Mouse (Mus musculus): ENCODE measurements around the gene Prss57.

Prss57 gene

DNA sequence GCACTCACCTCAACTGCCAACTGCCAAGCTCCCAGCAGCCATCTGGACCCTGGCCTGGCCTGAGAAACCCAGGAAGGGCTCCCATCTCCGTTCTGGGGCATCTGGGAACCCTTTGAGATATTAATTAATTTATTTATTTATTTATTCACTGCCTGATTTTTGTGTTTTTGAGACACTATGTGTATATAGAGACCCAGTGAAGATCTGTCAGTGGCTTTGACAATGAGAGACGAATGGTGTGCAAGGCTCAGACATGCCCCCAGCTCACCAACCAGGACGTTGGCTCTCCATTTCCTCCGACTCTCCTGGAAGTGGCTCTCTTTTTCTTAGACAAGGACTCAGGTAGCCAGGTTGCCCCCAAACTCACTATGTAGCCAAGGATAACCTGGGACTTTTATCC is at the start of gene Prss57:
Prss57 (minus strand) TSS at position 101 of the 400 bp plus-strand sequence.
- DNase-seq (ENCODE audit: low spot score in 2 of 2): no peak

DNA sequence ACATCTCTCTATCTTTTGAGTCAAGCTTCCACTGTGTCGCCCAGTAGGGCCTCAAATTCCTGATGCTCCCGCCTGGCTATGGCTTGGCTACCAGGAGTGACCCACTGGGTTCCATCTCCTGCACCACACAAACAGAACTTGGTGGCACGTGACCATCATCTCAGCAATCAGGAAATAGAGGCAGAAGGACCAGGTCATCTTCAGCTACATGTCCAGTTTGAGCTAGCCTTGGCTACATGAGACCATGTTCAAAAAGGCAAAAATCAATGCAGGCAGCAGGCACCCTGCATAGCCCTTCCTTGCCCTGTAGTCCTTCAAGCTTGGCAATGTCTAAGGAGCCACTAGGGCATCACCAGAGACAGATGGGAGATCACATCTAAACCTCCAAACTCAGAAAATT is 49.3 kb upstream of the Prss57 start:
- no peak for DNase-seq (ENCODE audit: low spot score in 2 of 2)

DNA sequence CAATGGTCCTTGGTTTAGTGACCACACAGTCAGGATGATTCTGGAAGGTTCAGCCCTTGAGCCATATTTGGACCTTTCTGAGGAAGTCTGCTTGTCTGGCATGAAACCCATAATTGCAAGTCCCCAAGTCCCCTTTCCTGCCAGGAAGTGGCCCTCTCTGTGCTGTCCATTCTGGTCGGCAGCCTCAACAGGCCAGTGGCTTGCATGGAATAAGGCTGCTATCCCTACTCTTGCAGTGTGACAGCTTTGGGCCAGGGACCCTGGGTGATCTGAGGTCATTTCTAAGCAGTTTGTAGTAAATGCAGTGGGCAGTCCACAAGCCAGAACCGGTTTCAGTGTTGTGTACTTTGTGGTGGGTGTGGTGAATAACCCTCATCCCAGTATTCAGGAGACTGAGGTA is 47.4 kb upstream of the Prss57 start:
- DNase-seq (ENCODE audit: low spot score in 2 of 2): peak in 1 of 2 experiments; percentile 19

DNA sequence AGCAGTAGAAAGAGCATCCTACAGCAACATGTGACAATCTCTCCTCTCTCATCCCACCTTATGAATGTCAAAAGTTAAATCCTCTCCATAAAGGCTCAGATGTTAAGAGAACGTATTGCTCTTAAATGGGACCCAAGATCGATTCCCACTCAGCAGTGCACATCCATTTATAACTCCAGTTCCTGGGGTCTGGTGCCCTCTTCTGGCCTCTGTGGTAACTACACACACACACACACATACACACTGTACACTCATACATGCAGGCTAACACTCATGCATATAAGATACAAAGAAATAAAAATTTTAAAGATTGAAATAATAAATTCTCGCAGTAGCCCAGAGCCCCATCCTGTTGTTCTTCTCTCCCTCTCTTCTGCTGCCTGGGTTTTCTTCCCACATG is 46.2 kb upstream of the Prss57 start:
- no peak for DNase-seq (ENCODE audit: low spot score in 2 of 2)

DNA sequence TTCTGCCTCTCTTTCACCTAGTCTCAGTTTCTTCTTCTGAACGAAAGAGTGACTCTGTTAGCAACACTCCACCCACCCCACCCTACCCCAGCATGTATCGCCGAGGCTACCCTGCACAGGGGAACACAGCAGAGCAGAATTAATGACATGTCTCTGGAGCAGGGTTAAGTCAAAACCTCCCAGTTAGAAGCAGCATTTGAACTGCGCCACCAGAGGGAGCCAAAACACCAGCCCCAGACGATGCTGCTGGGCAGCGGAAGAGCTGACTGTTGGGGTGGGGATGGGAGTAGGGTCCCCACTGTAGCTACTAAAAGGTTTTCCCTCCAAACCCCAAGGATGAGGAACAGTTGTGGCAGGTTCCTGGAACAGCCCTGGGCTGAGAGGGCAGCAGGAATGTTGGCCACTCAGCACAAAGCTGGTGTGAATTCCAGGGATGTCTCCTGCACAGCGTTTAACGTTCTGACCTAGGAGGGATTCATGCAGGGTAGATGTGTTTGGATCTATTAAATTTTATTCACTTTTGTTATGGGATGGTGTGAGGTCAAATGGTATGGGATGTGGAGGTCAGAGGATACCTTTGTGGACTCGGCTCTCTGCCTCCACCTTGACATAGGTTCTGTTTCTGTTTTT is 44.1 kb upstream of the Prss57 start:
- peak in 1 of 2 experiments; percentile 85 for DNase-seq (ENCODE audit: low spot score in 2 of 2)

DNA sequence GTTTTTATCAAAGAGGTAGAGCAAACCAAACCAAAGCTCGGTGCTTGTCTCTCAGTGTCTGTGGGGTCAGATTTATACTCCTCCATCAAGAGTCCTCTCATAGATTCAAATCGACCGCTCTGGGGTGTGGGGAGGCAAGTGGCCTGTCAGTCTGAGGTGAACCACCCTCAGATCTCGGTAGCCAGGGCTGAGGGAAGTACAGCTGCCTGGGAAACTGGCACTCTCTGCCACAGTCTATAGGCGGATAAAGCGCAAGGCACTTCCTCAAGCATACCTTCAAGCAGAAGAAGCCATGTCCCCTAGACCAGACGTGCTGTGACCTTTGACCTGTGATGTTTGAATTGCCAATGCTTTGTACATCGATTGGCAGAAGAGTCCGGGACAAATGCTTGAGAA is 42.0 kb upstream of the Prss57 start:
- no peak for DNase-seq (ENCODE audit: low spot score in 2 of 2)

DNA sequence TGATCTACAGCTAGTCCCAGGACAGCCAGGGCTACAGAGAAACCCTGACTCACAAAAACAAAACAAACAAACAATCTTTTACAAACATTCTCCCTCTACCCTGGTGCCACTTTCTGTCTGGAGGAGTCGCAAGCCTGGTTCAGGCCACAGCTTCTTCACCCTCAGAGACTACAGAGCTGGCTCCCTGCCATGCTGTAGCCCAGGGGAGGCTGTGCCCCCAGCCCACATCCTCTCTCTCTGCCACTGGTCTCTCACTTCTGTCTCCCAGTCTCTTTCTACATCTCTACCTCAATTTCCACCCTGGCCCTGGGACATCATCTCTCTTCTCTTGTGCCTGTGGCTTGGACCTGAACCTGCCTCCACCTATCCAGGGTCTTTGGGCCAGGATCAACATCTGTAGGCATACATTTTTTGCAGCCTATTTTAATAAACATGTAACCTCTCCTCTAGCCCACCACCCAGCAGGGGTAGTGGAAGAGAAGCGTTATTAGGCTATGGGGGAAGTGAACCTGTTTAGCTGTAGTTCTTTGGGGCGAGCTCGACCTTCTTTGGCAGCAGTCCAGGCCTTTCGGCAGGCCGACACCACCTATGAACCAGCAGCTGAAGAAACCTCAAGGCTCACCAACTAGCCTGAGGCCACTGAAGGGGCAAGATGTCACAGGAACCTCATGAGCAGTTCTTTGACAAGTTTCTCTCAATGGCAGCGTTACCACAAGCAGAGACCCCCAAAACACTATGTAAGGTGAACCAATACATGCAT is 41.4 kb upstream of the Prss57 start:
- DNase-seq (ENCODE audit: low spot score in 2 of 2): peak in 1 of 2 experiments; percentile 35

DNA sequence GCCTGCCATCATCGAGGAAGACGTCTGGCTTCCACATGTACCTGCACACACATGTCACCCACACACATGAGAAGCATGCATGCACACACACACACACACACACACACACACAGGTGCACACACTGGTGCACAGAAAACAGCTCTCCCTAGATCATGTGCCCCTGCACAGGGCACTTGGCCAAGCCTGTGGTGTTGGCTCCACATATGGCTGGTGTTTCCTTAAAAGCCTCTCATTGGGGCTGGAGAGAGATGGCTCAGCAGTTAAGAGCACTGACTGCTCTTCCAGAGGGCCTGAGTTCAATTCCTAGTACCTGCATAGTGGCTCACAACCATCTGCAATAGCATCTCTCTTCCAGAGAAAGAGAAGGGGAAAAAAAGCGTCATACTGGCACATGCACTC is 40.8 kb upstream of the Prss57 start:
- DNase-seq (ENCODE audit: low spot score in 2 of 2): peak in 1 of 2 experiments; percentile 22

DNA sequence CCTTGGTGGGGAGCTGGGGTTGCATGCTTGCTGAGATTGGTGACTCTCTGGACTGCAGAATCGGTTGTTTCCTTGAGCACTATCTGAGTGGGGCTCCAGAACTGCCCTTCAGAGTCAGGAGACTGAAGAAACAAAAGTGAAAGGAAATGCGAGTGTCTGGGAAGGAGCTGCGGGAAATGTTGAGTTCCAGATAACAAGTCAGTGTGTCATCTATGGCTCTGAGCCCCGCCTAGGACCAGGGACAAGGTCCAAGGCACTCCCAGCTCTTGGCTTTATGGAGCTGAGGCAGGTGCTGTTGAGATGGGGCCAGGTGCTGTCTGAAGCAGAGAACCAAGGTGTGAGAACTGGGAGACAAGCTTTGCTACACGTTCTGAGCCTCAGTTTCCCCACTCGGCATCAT is 33.7 kb upstream of the Prss57 start:
- DNase-seq (ENCODE audit: low spot score in 2 of 2): peak in 1 of 2 experiments; percentile 22

DNA sequence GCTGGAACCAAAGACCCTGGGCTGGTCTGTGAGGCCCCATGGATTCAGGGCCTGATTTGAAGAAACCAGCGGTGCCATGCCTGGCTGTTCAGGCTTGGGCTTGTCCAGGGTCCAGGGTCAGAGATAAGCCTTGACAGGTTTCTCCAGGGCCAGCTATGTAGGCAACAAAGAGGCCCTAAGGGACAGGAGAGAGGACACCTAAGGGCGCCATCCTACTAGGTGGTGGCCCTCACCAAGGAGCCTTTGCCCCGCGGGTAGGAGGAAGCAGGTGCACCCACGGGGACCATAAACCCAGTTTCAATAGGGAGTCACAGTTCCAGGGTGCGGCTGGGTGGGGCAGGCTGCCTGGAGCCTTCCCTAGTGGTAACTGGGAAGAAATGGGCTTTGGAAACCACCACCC is 32.2 kb upstream of the Prss57 start:
- DNase-seq (ENCODE audit: low spot score in 2 of 2): no peak

DNA sequence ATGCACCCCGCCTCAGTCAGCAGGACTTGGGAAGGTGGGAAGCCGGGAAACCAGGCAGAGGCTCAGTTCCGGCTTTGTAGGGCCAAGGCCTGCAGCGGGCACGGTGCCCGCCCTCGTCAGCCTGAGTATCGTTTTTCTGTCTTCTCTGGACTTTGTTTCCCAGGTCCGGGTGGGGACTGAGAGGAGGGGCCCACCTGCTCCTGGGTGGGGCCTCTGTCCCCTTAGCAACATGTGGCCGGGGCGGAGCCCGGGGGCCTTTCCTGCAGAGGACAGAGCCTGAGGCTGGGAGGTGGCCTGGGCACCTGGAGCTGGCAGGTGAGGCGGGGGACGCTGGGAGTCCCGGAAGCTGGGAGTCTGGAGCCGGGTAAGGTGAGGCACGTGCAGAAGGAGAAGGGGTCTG is 31.6 kb upstream of the Prss57 start:
- DNase-seq (ENCODE audit: low spot score in 2 of 2): no peak

DNA sequence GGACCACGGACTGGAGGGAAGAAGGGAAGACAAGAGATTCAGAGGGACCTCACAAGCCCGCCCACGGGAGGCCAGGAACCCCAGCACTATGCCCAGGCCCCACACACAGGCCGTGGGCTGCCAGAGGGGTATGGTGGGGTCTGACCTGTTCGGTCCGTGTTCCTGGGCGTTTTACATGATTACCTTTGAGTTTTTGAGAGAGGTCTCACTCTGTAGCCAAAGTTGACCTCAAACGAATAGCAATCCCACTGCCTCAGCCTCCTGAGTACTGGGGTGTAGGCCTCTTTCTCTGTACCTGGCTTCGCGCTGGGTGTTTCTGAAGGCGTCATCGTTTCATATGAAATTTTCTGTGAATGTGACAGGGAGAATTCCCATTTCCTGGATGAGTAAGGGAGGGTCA is 31.0 kb upstream of the Prss57 start:
- no peak for DNase-seq (ENCODE audit: low spot score in 2 of 2)

DNA sequence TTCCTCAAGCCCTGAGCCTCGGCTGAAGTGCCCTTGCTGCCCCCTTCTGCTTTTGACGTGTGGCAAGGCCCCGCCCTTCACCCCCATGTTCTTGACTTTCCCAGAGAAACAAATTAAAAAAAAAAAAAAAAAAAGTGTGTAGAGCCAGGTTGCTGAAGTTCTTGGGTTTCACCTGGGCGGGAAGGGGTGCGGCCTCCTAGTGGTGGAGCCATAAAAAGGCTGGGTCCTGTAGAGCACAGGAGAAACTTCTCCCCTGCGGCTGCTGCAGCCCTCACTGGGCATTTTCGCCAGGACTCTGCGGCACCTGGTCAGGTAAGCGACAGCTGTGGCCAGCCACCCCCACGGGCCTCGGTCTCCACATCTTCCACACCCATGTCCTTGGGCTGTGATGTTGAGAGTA is 30.0 kb upstream of the Prss57 start, which contains the start of gene Misp:
Misp (plus strand) TSS at position 208 of the 400 bp plus-strand sequence.
- no peak for DNase-seq (ENCODE audit: low spot score in 2 of 2)

DNA sequence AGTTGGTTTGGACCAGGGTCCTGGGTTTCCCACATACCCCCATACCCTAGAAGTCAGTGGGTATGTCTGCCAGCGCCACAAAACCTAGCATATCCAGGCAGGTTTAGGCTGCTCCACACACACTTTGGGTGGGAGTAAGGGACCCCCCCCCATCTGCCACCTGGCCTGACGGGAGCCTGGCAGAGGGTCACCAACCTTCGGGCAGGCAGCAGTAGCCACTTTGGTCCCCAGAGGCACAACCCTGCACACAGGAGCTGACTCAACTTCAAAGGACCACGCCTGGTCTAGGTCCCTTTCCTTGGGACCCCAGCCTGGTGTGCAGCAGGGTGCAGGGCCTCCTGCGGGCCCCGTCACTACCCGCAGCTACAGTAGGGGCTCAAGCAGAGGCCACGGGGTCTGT is 29.5 kb upstream of the Prss57 start:
- peak in 1 of 2 experiments; percentile 20 for DNase-seq (ENCODE audit: low spot score in 2 of 2)

DNA sequence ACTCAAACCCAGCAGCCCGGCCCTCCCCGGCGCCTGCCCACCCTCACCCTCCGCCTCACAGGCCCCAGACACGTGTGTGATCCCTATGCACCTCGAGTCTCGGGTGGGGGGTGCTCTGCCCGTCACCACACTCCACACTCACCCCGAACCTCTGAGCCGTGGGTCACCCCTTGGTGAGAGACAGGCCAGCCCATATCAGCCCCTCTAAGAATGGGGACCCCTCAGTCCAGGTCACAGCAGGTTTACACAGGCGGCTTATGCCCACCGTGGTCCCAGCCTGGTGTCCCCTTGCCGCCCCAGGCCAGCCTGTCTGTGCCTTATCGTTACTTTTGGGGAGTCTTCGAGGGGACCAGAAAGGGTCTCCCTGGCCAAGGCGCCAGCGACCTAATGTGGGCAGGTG is 28.8 kb upstream of the Prss57 start:
- DNase-seq (ENCODE audit: low spot score in 2 of 2): peak in 1 of 2 experiments; percentile 27

DNA sequence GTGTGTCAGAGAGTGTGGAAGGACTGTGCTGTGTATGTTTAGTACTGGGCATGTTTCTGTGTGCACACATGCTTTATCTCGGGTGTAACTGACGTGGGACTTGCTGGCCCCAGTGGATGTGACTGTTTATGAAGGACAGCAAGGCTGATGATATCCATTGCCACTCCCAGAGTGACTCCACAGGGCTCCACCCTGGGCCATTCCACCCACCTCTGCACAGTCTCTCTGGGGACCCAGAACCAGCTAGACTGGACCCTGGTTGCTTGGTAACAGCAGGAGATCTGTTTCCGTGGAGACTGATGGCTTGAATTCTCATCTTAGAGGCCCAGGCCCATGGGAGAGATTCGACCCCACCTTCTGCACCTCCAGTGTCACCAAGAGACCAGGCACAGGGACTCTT is 27.5 kb upstream of the Prss57 start:
- no peak for DNase-seq (ENCODE audit: low spot score in 2 of 2)

DNA sequence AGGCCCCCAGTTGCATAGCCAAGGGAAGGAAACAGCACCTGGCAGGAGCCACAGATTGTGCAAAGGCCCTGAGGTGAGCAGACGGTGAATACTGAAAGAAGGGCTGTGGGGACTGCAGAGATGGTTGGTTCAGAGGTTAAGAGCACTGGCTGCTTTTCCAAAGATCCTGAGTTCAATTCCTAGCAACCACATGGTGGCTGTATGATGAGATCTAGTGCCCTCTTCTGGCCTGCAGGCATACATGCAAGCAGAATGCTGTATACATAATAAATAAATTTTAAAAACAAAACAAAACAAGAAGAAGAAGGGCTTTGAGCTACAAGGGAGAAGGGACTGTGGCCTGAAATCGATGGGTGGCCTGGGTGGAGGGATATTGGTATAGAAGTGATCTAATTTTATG is 26.4 kb upstream of the Prss57 start:
- DNase-seq (ENCODE audit: low spot score in 2 of 2): peak in 1 of 2 experiments; percentile 21

DNA sequence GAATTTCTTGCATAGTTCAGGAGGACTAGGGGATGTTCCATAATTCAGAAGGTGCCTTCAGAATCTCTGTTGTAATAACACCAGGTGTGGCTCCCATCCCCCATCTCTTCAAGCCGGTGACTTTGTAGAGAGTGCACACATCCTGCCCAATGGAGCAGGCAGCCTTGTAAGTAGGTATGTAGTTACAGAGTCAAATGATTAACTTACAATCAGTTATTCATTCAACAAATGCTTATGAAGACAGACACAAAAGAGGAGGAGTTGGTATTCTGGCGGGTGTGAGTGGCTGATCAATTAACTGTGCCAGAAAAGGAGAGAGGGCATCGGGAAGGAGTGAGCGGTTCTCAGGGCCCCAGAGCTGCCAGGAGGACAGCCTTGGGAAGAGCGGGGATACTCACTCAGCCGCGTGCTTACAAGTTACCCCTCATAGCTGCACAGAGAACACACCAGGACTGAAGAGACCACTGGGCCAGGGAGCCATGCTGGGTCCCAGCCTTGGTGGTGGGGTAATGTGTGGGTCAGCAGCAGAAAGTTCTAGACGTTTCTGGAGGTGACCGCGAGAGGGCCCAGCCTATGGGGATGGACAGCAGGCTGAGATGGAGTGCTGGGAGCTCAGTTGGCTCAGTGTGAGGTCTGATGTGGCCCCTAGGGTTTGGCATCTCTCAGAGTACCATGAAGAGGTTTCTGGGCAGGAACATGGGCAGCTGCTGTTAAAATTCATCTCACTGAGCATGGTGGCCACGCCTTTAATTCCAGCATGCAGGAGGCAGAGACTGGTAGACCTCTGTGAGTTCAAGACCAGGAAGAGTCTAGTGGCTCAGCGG is 25.1 kb upstream of the Prss57 start:
- DNase-seq (ENCODE audit: low spot score in 2 of 2): no peak

DNA sequence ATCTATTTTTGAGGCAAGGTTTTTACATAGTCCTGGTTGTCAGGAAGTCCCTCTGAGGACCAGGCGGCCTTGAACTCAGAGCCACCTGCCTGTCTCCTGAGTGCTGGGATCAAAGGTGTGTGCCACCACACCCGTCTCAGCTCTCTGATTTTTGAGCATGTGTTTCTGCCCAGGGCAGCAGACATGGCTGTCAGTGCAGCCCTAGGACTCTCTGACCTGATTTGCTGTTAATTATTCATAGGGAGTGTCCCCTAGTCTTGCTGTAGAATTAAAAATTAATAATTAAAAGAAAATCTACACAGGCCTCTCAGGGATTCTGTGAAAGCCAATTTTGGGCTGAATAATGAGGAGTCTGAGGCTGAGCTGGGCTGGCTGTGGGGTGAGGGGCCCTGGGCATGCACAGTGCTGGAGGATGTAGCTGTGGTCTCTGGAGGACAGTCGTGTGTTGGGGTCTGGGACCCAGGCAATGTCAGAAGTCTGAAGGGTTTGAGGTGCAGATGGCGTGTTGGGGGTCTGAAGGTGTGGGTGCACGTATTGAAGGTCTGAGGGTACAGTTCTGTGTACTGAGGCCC is 23.6 kb upstream of the Prss57 start:
- no peak for DNase-seq (ENCODE audit: low spot score in 2 of 2)

DNA sequence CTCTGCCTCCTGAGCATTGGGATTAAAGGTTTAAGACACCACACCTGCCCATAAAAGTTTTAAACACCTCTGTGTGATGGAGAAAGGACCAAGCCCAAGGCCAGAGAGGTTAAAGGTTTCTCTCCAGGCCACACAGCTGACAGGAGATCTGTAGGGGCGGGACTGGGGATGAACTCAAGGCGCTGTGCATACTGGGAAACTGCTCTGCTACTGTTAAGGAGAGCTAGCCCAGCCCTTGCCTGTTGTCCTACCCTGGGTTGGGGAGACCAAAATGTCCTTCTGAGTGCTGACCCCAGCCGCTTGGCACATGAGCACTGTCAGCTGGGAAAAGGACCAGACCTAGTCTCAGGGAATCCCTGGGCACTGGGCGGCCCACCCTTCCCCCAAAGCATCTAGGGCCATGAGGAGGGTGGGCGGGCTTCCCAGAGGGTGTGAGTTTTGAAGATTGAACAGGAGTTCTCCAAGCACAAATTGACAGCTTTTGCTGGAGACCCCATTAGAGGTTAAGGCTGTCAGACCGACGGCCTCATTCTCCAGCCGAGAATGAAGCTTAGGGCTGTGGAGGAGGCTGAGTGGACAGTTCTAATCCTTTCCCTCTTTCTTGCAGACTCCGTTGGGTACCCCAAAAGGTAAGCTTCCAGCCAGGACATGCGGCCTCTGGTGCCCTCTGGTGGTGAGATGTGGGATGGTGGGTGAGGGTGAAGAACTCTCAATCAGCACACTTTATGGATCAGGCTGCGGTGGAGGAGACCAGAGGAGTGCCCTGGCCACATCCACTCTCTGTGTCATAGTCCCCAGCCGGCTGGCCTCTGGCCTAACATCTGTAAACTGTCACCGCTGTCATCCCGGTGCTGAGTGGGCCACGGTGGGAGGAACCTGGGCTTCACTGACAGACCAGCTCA is 21.2 kb upstream of the Prss57 start:
- DNase-seq (ENCODE audit: low spot score in 2 of 2): peak; percentile 82 to 90

DNA sequence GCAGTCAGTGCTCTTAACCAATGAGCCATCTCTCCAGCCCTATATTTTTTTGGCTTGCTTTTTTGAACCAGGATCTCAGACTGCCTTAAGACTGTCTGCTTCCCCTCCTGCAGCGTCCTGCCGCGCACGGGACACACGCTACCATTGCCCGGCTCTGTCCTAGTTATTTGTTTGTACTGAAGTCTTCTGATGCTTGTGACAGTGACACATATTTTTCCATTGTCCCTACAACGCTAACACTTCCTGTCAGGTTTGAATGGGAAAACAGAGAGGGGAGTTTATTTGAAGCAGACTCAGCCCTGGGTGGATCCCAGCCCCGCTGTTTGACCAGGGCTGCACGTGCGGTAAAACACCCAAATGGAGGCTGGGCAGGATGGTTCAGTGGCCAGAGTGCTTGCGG is 18.0 kb upstream of the Prss57 start:
- DNase-seq (ENCODE audit: low spot score in 2 of 2): no peak

Measured in right cerebral cortex, postnatal 10 days (tissue).